Mouse (Mus musculus): ENCODE measurements around the gene Dnah8. TPM values are rescaled to one million over a fixed set of nuclear protein-coding genes. Genes with fewer than 3 reads are reported as not detected.

Gene Dnah8
- total and polyA plus RNA-seq, 2 experiments from 2014 or later, result 3.1 to 4.2 TPM

GRCm38 (mm10) chr17:30808866-30809660 lies 184.9 kb downstream of the Dnah8 start:
- Histone ChIP-seq H3K27ac (ENCODE audit: low read depth, low read length) (no peak overlapping the region), H3K4me2 (ENCODE audit: low read depth, low read length, poor library complexity, severe bottlenecking) (no peak overlapping the region)

GRCm38 (mm10) chr17:30809926-30810660 lies 185.9 kb downstream of the Dnah8 start:
- no peak for TF ChIP-seq CTCF (IDR thresholded peaks at IDR 0.05)
- DNase-seq (ENCODE audit: low spot score) (peak; percentile 65), ATAC-seq (ENCODE audit: low FRiP score) (no peak)
- Histone ChIP-seq H3K4me3 (ENCODE audit: low read depth, low read length) (no peak overlapping the region), H3K9ac (replicated peaks; ENCODE audit: low read length, poor library complexity, severe bottlenecking) (no peak overlapping the region), H3K4me1 (ENCODE audit: insufficient read depth, low read length) (peaks cover 7% of the 10 kb centered on the region; the same call in 1 of the 2 replicates), H3K27me3 (ENCODE audit: insufficient read depth, low read length) (no peaks in the 10 kb centered on the region), H3K9me3 (ENCODE audit: low read length) (no peaks in the 10 kb centered on the region), H3K27ac (ENCODE audit: low read depth, low read length) (no peak overlapping the region), H3K36me3 (ENCODE audit: insufficient read depth, low read length) (no peaks in the 10 kb centered on the region), H3K4me2 (ENCODE audit: low read depth, low read length, poor library complexity, severe bottlenecking) (no peak overlapping the region)
- 54% methylated on average over 16 of the region's 16 CpGs for WGBS

More at GRCm38 (mm10) chr17:30808866-30809660, 184.9 kb downstream of the Dnah8 start:
- Histone ChIP-seq H3K9ac (replicated peaks; ENCODE audit: low read length, poor library complexity, severe bottlenecking) (no peak overlapping the region), H3K27me3 (ENCODE audit: insufficient read depth, low read length) (no peaks in the 10 kb centered on the region), H3K36me3 (ENCODE audit: insufficient read depth, low read length) (no peaks in the 10 kb centered on the region), H3K9me3 (ENCODE audit: low read length) (no peaks in the 10 kb centered on the region), H3K4me3 (ENCODE audit: low read depth, low read length) (no peak overlapping the region), H3K4me1 (ENCODE audit: insufficient read depth, low read length) (peaks cover 12% of the 10 kb centered on the region; the same call in 1 of the 2 replicates)
- ATAC-seq (ENCODE audit: low FRiP score) (no peak), DNase-seq (ENCODE audit: low spot score) (peak; percentile 75)
- WGBS, result 31% methylated on average over 15 of the region's 15 CpGs
- peak; percentile 78 for TF ChIP-seq CTCF (IDR thresholded peaks at IDR 0.05)

- Histone ChIP-seq H3K9ac (replicated peaks; ENCODE audit: low read length, poor library complexity, severe bottlenecking) (no peak overlapping the region), H3K27ac (ENCODE audit: low read depth, low read length) (no peak overlapping the region), H3K4me3 (ENCODE audit: low read depth, low read length) (no peak overlapping the region), H3K27me3 (ENCODE audit: insufficient read depth, low read length) (no peaks in the 10 kb centered on the region), H3K4me2 (ENCODE audit: low read depth, low read length, poor library complexity, severe bottlenecking) (no peak overlapping the region), H3K9me3 (ENCODE audit: low read length) (no peaks in the 10 kb centered on the region), H3K36me3 (ENCODE audit: insufficient read depth, low read length) (no peaks in the 10 kb centered on the region), H3K4me1 (ENCODE audit: insufficient read depth, low read length) (no peaks in the 10 kb centered on the region)
- ATAC-seq (ENCODE audit: low FRiP score) (no peak), DNase-seq (ENCODE audit: low spot score) (no peak)
- peak; percentile 49 for TF ChIP-seq CTCF (IDR thresholded peaks at IDR 0.05)
- WGBS, result 93% methylated on average over 5 of the region's 5 CpGs
These were observed 194.4 kb downstream of the Dnah8 start for GRCm38 (mm10) chr17:30818543-30818942.

GRCm38 (mm10) chr17:30819134-30819533 lies 195.0 kb downstream of the Dnah8 start:
- Histone ChIP-seq H3K9me3 (ENCODE audit: low read length) (no peaks in the 10 kb centered on the region), H3K27me3 (ENCODE audit: insufficient read depth, low read length) (no peaks in the 10 kb centered on the region), H3K4me1 (ENCODE audit: insufficient read depth, low read length) (no peaks in the 10 kb centered on the region), H3K27ac (ENCODE audit: low read depth, low read length) (no peak overlapping the region), H3K36me3 (ENCODE audit: insufficient read depth, low read length) (no peaks in the 10 kb centered on the region), H3K9ac (replicated peaks; ENCODE audit: low read length, poor library complexity, severe bottlenecking) (no peak overlapping the region), H3K4me2 (ENCODE audit: low read depth, low read length, poor library complexity, severe bottlenecking) (no peak overlapping the region), H3K4me3 (ENCODE audit: low read depth, low read length) (no peak overlapping the region)
- ATAC-seq (ENCODE audit: low FRiP score) (no peak), DNase-seq (ENCODE audit: low spot score) (no peak)
- WGBS, result 96% methylated on average over 8 of the region's 8 CpGs
- TF ChIP-seq CTCF (IDR thresholded peaks at IDR 0.05), result no peak

GRCm38 (mm10) chr17:30821115-30821514 lies 197.0 kb downstream of the Dnah8 start:
- Histone ChIP-seq H3K9me3 (ENCODE audit: low read length) (no peaks in the 10 kb centered on the region), H3K4me2 (ENCODE audit: low read depth, low read length, poor library complexity, severe bottlenecking) (no peak overlapping the region), H3K4me3 (ENCODE audit: low read depth, low read length) (no peak overlapping the region), H3K9ac (replicated peaks; ENCODE audit: low read length, poor library complexity, severe bottlenecking) (no peak overlapping the region), H3K27me3 (ENCODE audit: insufficient read depth, low read length) (no peaks in the 10 kb centered on the region), H3K4me1 (ENCODE audit: insufficient read depth, low read length) (no peaks in the 10 kb centered on the region), H3K36me3 (ENCODE audit: insufficient read depth, low read length) (no peaks in the 10 kb centered on the region), H3K27ac (ENCODE audit: low read depth, low read length) (no peak overlapping the region)
- no peak for ATAC-seq (ENCODE audit: low FRiP score)
- no peak for DNase-seq (ENCODE audit: low spot score)
- WGBS, result 86% methylated on average over 6 of the region's 6 CpGs
- TF ChIP-seq CTCF (IDR thresholded peaks at IDR 0.05), result no peak

- no peaks in the 10 kb centered on the region for H3K4me1 ChIP-seq (ENCODE audit: insufficient read depth, low read length)
- no peaks in the 10 kb centered on the region for H3K27me3 ChIP-seq (ENCODE audit: insufficient read depth, low read length)
- no peak overlapping the region for H3K4me2 ChIP-seq (ENCODE audit: low read depth, low read length, poor library complexity, severe bottlenecking)
- no peak overlapping the region for H3K9ac ChIP-seq (replicated peaks; ENCODE audit: low read length, poor library complexity, severe bottlenecking)
- H3K4me3 ChIP-seq (ENCODE audit: low read depth, low read length), result no peak overlapping the region
- no peak for TF ChIP-seq CTCF (IDR thresholded peaks at IDR 0.05)
- H3K36me3 ChIP-seq (ENCODE audit: insufficient read depth, low read length), result no peaks in the 10 kb centered on the region
- H3K27ac ChIP-seq (ENCODE audit: low read depth, low read length), result no peak overlapping the region
- no peaks in the 10 kb centered on the region for H3K9me3 ChIP-seq (ENCODE audit: low read length)
- 89% methylated on average over 7 of the region's 7 CpGs for WGBS
- ATAC-seq (ENCODE audit: low FRiP score), result no peak
- DNase-seq (ENCODE audit: low spot score), result no peak
These were observed 200.3 kb downstream of the Dnah8 start for GRCm38 (mm10) chr17:30824473-30824872.

Measured in midbrain, postnatal 0 days (tissue).